Mouse (Mus musculus) kidney, adult 11 months (tissue): ENCODE data around the gene Zfp46.

Source experiments
- DNase-seq: peaks from one replicate; pipeline ENCODE4 v3.0.0; 2022

Gene Zfp46

DNA sequence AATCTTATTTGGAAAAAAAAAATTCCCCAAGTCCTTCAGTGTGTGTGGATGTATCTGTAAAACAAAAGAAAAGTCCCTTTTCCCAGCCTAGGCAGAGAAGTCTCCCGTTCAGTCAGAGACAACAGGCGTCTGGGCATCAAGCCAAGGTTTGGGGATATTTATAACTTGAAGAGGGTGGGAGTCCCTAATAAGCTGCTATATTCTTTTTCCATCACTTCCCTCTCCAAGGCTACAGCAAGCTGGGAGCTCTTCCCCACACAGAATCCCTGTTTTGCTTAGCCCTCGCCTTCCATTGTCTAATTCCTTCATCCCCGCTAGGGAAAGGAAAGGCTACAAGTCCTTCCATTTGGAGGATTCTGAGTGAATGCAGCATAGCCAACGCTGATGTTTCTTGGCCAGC is at the start of gene Zfp46:
Gene Zfp46, plus strand, starts transcription at position 229 of the 400 bp plus-strand sequence.
- DNase-seq, result peak; percentile 47

DNA sequence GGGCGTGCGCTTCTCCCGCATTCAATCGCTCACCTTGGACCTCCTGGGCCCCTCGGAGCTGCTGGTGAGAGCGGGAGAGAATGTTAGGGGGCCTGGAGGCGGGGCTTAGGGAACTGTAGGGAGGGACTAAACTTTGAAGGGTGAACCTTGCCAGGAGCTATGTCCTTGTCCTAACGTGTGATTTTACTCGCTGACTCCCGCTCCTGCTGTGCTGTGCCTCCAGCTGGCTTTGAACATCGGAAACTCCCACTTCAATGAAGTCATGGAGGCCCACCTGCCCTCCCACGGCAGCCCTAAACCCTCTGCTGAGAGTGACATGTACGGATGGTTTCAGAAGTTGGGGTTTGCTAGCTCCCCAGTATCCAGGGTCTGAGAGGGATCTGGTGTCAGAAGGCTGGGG is 45.8 kb upstream of the Zfp46 start:
- DNase-seq, result no peak

DNA sequence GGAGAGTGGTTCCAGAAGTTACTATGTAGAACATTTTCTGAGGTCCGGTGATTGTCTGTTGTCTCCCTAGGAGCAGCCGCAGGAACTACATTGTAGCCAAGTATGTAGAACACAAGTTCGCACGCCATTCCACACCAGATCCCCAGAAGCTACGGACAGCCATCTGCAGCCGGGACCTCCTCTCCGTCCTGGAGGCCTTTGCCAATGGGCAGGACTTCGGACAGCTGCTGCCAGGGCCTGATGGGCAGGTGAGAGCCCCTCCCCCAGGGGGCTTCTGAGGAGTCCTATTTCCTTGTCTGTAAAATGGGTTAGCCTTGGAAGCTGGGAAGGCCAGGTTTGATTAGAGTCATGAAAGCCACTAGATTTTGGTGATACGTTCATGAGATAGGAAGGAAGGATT is 45.4 kb upstream of the Zfp46 start:
- no peak for DNase-seq

DNA sequence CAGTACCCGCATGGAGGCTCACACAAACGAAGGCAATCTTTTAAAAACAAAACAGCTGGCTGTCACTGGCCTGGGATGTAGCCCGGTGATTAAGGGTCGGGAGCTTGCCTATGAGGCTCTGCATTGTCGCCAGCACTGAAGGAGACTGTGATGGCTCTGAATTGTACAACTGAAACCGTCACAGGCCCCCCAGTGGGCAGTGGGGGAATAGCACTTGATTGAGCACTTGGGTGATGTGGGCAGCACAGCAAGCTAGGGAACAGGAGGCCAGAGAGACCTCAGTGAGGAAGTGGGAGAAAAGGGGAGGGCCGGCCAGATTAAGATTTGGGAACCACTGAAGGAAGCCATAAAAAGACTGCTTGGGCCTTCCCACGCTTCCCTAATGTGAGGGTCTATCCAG is 44.9 kb upstream of the Zfp46 start:
- peak; percentile 63 for DNase-seq

DNA sequence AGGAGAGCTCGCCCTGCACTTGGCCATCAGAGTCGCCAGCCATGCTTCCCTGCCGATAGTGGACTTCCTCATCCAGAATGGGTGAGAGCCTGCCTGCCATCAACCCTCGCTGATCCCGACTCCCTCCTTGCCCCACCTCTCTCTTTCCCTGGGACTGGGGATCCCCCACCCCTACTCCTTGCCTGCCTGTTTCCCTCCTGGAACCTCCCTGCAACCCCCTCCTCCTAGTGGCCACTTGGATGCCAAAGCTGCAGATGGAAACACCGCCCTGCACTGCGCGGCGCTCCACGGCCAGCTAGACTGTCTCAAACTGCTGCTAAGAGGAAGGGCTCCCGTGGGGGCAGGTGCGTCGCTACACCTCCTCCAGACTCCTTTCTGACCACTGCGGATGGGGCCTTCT is 44.4 kb upstream of the Zfp46 start:
- DNase-seq, result no peak

DNA sequence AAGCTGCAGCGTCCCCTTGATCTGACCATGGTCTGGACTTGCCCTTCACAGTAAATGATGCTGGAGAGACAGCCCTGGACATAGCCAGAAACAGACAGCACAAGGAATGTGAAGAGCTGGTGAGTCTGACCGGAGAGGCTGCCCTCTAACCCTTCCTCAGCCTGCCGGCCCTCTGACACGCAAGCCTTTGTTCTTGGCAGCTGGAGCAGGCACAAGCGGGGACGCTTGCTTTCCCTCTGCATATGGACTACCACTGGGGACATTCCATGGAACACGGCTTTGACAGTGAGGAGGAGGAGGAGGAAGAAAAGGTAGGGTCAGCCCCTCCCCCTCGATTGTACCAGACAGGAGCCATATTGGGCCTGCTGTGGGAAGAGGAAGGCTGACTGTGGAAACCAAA is 43.5 kb upstream of the Zfp46 start:
- DNase-seq, result no peak

DNA sequence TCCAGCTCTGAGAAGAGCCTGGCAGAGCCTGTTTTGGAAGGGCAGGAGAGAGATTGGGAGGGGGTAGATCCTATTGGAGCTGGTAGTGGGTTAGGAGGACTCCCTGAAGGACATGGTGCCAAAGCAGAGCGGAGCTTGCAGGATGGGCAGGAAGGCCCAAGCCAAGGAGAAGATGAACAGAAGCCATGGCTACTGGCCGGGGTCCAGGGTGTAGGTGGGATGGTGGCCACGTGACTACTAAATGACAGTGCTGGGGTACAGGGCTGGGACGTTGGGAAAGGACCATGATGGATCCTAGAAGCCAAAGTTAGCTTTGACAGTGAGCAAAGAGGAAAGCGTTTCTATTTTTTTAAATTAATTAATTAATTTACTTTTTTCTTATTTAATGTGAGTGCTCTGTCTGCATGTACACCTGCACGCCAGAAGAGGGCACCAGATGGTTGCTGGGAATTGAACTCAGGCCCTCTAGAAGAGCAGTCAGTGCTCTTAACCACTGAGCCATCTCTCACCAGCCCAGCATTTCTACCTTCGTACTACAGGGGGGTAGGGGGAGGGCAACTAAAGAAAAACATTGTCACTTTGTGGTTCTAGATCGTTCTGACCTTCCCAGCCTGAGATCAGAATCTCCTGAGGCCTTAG is 42.3 kb upstream of the Zfp46 start:
- DNase-seq, result no peak

DNA sequence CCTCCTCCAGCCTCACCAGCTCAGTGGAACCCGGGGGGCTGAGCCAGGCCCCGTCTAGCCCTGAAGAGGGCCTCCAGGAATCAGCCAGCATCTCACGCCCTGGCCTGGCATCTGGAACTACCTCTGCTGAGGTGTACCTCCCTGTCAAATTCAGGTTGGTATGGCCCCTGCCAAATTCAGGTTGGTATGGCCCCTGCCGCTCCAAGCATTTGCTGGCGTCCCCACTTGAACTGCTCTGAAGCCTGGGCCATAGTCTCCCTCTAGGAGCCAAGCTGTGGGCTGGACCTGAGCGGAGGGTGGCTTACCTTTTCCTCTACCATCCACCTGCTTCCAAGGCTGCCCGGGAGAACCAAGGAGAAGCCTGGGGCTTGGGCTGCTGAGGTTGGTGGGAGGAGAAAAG is 41.8 kb upstream of the Zfp46 start:
- no peak for DNase-seq

DNA sequence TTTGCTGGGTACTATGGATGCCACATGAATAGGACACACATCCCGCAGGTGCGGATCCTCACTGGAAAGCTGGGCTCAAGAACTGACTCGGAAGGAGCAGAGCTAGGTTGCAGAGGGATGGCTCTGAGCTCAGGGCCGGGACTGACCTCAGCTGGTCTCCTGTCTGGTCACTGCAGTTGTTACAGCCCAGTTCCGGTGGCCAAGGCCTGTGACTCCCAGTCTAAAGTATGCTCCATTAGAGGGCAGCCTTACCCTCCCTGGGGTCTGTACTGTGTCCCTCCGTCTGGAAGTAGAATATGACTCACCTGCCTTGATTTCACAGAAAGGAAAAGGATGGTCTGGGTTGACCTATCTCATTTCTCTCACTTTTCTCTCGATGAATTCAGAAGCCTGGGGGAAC is 40.3 kb upstream of the Zfp46 start:
- no peak for DNase-seq

DNA sequence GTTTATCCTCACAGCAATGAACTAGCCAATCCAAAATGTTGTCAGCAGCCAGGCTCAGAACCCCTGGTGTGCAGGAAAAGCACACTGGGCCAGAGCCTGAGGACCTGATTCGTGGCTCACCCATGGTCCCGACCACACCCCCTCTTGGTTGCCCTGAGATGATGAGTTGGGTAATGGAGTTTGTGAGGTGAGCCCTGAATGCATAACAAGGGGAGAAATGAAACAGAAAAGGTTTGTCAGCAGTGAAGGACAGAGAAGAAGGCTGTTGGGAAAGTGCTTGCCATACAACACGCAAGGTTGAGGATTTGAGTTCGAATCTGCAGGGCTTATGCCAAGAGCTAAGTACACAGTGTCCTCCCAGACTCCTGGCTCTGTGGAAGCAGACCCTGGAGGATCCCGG is 38.8 kb upstream of the Zfp46 start:
- DNase-seq, result no peak

DNA sequence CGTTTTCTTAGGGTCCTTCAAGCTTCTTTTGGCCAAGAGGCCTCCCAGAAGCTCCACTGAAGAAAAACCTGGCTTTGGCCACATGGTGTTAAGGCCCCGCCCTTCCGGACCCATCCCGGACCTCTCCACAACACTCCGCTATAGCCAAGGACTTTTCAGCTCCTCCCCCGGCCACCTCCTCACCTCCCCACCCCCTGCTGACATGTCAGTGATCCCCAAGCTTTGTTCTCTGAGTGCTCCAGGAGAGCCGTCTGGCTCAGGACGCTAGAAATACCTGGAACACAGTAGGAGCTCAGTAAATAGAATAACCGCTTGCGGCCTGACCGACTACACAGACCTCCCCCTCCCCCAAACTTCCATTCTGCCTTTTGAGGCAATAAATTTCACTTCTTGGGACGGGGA is 37.9 kb upstream of the Zfp46 start:
- DNase-seq, result no peak

DNA sequence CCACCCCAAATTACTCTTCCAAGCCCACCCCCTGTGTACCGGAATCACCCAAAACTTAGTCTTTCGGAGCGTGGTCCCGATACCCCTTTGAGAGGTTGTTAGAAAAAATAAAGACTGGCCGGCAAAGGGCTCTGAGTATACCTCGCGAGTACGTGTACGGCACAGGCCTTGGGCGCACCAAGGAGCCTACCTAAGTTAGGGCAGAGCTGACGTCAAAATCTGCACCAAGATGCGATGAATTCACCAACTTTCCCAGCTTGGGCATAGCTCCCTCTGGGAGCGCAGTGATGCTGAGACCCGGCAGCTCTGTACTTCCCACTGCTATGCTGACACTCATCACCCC is 37.1 kb upstream of the Zfp46 start:
- no peak for DNase-seq

DNA sequence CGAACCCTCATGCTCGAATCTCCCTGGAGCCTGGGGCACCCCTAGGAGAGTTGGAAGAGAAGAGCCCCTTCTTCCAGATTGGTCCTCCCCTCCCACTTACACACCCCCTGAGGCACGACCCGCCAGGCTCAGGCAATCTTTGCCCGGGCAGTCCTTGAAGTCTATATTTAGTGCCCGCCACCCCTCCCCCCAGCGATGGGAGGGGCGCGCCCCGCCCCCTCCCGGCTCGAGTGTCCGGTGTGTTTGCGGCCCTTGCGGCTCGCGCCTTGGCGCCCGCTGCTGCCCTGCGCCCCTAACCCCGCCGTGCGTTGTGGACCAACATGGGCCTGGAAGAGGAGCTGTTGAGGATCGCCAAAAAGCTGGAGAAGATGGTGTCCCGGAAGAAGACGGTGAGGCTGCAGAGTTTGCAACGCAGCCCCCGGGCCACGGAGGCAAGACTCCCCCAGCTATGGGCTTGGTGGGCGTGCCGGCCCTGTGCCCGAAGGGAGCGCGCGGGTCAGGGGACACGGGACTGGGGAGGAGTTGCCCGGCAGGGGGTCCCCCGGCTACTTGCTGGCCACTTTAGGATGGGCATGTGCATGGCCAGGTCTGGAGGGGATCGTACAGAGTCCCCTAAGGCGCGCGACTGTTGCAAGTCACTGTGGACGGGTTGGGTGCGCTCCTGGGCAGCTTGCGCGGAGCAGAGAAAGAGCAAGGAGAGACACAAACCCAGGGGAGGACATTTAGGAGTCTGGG is 36.6 kb upstream of the Zfp46 start, which contains the start of gene Tcea3:
Gene Tcea3, plus strand, starts transcription at position 1 of the 735 bp plus-strand sequence.
- peak; percentile 71 for DNase-seq

DNA sequence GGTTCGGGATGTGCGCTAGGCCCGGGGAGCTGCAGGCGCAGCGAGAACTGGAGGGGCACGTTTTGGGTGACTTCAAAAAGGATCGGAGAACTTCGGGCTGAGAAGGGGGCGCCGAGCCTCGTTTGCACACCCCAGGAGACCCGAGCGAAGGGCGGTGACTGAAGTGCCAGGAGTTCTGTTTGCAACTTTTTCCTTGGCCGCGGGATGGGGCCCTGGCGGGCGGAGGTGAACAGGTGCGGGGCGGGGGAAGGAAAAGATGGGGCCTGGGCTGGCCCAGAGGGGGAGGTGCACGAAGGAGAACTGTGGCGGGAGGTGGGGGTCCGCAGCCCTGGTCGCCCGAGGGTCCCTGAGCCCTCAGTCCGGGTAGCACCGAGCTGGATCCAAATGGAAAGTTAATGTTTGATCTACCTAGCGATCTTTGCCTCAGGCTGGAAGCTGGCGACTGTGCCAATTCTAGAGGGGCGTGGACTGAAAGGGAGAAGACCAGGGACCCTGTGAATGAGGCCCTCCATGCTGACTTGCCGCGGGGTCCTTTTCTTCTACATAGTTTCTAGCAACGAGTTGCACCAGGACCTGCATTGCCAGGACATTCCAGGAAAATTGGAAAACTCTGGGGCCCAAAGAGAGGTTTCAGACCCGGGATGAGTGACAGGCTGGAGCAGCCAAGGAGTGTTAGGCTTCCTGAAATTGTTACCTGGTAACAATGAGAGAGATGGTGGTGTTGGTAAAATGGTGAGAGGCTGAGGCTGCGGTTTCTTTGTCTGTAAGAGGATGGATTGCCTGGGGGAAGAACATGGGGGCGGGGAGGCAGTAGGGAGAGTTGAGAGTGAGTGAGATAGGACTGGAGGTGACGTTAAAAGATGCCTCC is 35.8 kb upstream of the Zfp46 start:
- DNase-seq, result peak; percentile 81

DNA sequence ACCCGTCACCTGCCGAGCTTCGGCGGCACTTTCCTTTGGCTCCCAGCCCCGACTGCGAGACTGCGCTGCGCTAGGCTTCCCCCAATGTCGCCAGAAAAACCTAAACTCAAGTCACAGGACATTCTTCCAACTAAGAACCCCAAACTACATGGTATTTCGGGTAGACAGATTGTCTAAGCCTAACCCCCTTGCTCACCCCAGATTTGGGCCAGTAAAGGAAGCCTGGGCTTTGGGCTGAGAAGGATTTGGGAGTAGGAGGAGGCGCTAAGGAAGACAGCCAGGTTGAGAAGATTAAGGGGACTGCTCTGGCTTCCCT is 35.2 kb upstream of the Zfp46 start:
- no peak for DNase-seq

DNA sequence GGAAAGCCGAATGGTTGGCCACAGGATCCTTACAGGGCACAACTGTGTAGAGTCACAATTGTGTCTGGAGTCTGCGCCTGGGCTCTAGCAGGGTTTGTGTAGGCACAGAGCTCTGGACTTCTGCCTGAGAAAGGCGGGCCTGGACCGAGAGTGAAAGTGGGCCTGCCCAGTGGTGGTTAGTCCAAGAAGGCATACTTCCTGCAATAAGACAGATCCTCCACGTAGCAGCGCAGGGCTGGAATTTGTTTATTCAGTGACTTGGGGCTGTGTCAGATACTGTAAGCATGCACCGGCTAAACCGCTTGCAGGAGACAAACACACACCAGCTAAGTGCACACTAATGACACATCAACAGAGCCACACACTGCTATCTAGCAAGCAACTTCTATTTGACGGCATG is 34.7 kb upstream of the Zfp46 start:
- peak; percentile 82 for DNase-seq

DNA sequence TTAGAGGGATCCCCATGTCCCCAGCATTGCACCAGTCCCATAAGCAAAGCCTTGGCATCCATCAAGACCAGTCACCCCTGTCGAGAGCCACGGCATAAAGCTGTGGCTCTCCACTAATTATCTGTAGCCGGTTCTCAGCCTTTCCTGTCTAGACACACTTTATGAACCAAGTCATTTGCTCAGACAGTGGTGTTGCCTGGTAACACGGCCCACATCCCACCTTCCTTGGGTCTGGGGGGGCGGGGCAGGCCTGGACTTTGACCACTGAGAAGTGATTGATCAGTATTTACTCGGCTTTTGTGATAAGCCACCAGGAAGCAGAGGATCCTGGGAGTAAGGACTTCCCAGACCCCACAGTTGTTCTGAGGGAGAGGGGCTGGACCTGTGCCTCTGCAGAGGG is 28.6 kb upstream of the Zfp46 start:
- no peak for DNase-seq

DNA sequence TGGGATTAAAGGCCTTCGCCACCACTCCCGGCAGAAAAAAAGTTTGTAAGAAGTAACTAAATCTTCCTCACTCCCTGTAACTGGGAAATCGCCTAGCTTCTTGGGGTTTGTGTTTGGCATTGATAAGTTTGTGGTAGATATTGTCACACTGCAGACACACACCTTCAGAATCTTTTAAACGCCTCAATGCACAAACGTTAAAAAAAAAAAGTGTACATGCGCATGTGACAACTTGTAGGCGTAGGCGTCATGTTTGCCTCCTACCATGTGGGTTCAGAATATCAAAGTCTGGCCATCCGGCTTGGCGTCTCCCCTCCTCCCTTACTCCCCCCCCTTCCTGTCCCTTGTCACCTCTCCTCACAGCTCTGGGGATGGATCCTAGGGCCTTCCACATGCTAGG is 27.8 kb upstream of the Zfp46 start:
- DNase-seq, result no peak

DNA sequence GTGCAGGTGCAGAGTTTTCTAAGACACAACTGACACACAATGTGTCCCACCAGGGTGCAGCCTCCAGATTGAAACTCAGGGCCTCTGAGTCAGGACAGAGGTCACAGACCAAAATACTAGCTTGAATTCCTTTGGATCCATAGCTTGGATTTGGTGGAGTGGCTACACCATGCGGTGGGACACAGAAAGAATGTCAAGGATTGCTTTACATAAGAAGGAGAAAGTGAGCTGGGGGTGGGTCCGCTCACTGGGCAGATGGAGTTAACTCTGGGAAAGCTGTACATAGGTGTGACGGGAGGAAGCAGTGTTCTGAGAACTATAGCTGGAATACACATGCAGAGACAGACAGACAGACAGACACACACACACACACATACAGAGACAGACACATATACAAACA is 24.6 kb upstream of the Zfp46 start:
- no peak for DNase-seq

DNA sequence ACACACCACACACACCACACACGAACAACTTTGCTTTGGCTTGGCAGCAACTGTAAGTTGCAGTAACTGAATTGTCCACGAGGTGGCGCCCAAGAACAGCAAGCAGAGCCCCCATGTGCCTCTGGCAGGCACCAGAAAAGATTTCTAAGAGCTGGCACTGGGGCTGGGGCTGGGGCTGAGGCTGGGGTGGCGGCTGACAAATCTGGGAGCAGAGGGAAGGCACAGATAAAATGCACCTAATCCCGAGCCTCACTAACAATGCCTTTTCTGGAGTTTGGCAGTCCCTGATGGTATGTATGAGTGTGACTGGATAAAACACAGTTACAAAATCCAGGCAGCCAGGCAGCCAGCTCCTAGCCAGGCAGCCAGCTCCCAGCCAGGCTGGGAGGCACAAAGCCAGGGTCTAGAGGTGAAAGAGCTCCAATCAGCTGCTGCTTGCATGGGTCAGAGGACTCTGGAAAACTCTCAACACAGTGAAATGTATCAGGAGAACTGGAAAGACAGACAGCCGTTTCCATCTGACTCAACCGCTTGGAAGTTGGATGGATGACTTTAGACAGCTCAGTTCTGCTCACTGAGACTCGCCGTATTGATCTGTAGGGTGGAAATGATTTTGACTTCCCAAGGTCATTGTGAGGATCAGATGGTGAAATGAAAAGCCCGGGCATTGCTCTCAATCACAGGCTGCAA is 23.8 kb upstream of the Zfp46 start:
- peak; percentile 78 for DNase-seq

DNA sequence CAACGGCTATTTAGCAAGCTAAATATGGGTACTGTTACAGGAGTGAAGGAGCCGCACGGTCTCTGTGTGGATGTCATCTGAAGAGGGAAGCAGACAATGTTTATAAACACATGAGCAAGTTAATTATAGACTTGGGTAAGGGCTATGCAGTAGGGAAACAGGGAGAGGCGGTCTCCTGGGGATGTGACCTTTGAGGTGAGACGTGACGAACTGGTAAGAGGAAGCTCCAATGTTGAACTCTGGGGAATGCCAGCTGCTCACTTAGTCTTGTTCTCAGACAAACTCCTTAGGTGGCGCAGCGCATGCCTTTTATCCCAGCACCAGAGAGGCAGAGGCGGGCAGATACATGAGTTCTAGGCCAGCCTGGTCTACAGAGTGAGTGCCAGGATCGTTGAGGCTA is 22.6 kb upstream of the Zfp46 start:
- peak; percentile 67 for DNase-seq

DNA sequence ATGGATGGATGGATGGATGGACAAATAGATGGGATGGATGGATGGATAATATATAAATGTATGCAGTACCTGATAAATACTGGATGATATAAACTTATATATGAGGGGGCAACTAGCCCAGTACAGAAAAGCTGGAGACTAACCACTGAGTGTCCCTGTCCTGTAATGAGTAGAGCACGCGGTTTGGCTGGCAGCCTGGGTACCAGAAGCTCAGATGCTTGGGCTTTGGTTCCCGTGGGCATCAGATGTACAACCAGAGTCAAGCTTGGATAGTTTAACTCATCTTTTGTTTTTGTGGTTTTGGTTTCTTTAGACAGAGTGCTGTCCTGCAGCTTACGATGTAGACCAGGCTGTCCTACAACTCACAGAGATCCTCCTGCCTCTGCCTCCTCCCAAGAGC is 20.9 kb upstream of the Zfp46 start:
- DNase-seq, result no peak

DNA sequence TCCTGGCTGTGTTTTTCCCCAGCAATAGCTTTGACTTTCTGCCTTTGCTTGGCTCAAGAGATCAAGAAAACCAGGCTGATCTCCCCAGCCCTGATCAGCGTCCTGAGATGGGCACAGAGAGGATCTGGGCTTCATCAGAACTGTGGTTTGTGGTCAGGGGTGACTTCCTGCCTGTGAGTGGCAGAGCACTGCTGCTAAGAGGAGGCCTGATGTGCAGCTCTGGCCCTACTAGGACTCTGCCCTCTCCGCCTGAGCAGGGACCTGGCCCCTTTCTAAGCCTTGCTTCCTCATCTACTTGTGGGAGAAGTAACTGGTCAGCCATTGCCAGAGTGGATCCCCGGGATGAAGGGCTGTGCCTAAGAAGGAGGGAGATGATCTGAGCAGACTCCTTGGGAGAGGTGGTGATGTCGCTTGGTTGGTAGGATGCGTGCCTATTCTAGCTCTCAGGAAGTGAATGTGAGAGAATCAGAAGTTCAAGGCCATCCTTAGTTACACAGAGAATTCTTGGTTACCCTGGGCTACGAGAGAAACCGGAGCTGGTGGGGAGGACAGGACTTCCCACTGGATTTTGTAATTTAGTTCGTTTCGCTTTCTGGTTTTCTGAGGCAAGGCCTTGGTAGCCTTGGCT is 17.7 kb upstream of the Zfp46 start:
- DNase-seq, result no peak
